Mouse (Mus musculus) G1E (cell line): ENCODE data around the gene Magix.

Source experiments
- CTCF ChIP-seq: IDR thresholded peaks from 2 replicates; pipeline ENCODE4 v1.5.1; 2012; ENCODE audit warnings: low read depth, low read length, inconsistent platforms, mixed read lengths
- GATA1 ChIP-seq: IDR thresholded peaks from 2 replicates; pipeline ENCODE4 v1.6.1; 2012; ENCODE audit warnings: borderline replicate concordance, low read length, inconsistent platforms, mixed read lengths
- GATA2 ChIP-seq: IDR thresholded peaks from 2 replicates; pipeline ENCODE4 v1.6.1; 2012; ENCODE audit warnings: low read depth, low read length, inconsistent platforms, borderline replicate concordance
- POLR2AphosphoS5 ChIP-seq: IDR thresholded peaks from 2 replicates; pipeline ENCODE4 v1.6.1; 2012; ENCODE audit warnings: low read depth, low read length, inconsistent platforms; ENCODE audit not compliant: insufficient replicate concordance
- TAL1 ChIP-seq: conservative IDR thresholded peaks from 2 replicates; pipeline ENCODE4 v1.6.1; 2012; ENCODE audit warnings: low read depth, low read length, inconsistent platforms, mixed read lengths

- TF ChIP-seq CTCF (no peak), GATA1 (no peak), TAL1 (no peak), GATA2 (no peak), POLR2AphosphoS5 (no peak)
Observed at GRCm38 (mm10) chrX:7645349-7645748, 35.7 kb downstream of the Magix start.
